ENCODE assay signal across 8 mouse cellular contexts in the genomic region with DNA sequence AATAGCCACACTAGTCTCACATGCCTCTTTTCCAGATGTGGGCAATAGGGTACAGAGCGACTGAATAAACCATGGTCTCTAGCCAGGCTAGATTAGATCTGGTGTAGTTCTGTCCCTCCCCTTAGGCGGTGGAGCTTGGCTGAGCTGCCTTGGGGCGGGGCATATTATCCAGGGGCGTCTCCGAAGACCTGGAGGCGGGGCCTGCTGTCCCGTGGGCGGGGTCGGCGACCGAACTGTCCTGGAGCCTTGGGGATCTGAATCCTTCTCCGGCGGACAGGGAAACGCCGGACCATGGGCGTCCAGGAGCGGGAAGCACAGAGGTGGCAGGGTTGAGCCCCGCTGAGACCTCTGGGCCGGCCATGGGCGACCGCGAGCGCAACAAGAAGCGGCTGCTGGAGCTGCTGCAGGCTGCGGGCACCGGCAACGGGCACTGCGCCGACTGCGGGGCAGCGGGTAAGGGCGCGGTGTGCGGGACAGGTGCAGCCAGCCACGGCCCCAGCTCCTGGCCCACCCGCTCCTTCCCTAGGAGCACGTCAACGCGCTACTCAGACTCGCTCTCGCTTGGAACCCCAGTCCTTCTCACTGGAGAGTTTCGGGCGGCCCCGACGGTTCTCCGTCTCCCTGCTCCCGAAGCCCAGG. TPM values are rescaled to one million over a fixed set of nuclear protein-coding genes. Genes with fewer than 3 reads are reported as not detected.
DNase-seq lines count a peak whose midpoint lies in the region; ATAC-seq and TF ChIP-seq lines count a peak whose summit lies in the region.

Adap2 (plus strand) TSS at position 249 of the 639 bp plus-strand sequence.

- H3K36me3 ChIP-seq in heart, embryonic 13.5 days = no peaks in the 10 kb centered on the region
- H3K36me3 ChIP-seq in kidney, postnatal 0 days (ENCODE audit: insufficient read depth, low read length) = no peaks in the 10 kb centered on the region
- no peaks in the 10 kb centered on the region for H3K36me3 ChIP-seq in liver, embryonic 11.5 days (ENCODE audit: control insufficient read depth, insufficient read depth, low read length)

- peak; percentile 84 for DNase-seq in layer of hippocampus, adult 11-12 months (ENCODE audit: low spot score)
- no peak for DNase-seq in layer of hippocampus, adult 9-10 months (ENCODE audit: low spot score)
- peak; percentile 34 for DNase-seq in fat pad, adult 2 months (ENCODE audit: extremely low read depth, low read depth, low spot score)
- peak; percentile 92 for DNase-seq in kidney, postnatal 0 days (ENCODE audit: low spot score)
- peak; percentile 91 for DNase-seq in liver, embryonic 11.5 days (ENCODE audit: low spot score)
- peak; percentile 85 to 87 for DNase-seq in spleen, postnatal 36 days (ENCODE audit: low spot score in 2 of 2)

- 2% methylated on average over 47 of the region's 47 CpGs for WGBS in heart, embryonic 13.5 days
- 1% methylated on average over 43 of the region's 47 CpGs for WGBS in kidney, postnatal 0 days
- 2% methylated on average over 43 of the region's 47 CpGs for WGBS in liver, embryonic 11.5 days

- H3K4me3 ChIP-seq in heart, embryonic 13.5 days = peak within 1 kb of the TSS; percentile 67
- peak within 1 kb of the TSS; percentile 54 for H3K4me3 ChIP-seq in kidney, postnatal 0 days (replicated peaks; ENCODE audit: low read depth, low read length)
- peak within 1 kb of the TSS; percentile 62 for H3K4me3 ChIP-seq in liver, embryonic 11.5 days (ENCODE audit: low read depth, low read length)

- H3K9me3 ChIP-seq in heart, embryonic 13.5 days = no peaks in the 10 kb centered on the region
- H3K9me3 ChIP-seq in kidney, postnatal 0 days (replicated peaks; ENCODE audit: low read length) = no peaks in the 10 kb centered on the region
- no peaks in the 10 kb centered on the region for H3K9me3 ChIP-seq in liver, embryonic 11.5 days (ENCODE audit: control insufficient read depth, low read length)

- H3K9ac ChIP-seq in heart, embryonic 13.5 days = peak within 1 kb of the TSS; percentile 80
- peak within 1 kb of the TSS; percentile 51 for H3K9ac ChIP-seq in kidney, postnatal 0 days (ENCODE audit: low read depth, low read length)
- H3K9ac ChIP-seq in liver, embryonic 11.5 days (ENCODE audit: low read depth, low read length) = peak within 1 kb of the TSS; percentile 36

- TF ChIP-seq CTCF in kidney, postnatal 0 days (IDR thresholded peaks at IDR 0.05; ENCODE audit: low read depth) = no peak

- no peak within 1 kb of the TSS for H3K27ac ChIP-seq in heart, embryonic 13.5 days (replicated peaks)
- no peak within 1 kb of the TSS for H3K27ac ChIP-seq in kidney, postnatal 0 days
- no peak within 1 kb of the TSS for H3K27ac ChIP-seq in liver, embryonic 11.5 days (ENCODE audit: low read depth, low read length)

- ATAC-seq in heart, embryonic 13.5 days (ENCODE audit: extremely low read depth, insufficient number of reproducible peaks, low FRiP score, low TSS enrichment) = peak; percentile 80
- peak; percentile 91 for ATAC-seq in kidney, postnatal 0 days (replicated peaks; ENCODE audit: low FRiP score, low read depth)
- peak; percentile 95 for ATAC-seq in liver, embryonic 11.5 days (replicated peaks; ENCODE audit: low FRiP score)
- ATAC-seq in monocyte, adult 5-6 weeks (replicated peaks; ENCODE audit: insufficient number of reproducible peaks, low FRiP score, low TSS enrichment, poor library complexity, severe bottlenecking) = peak; percentile 90

- H3K27me3 ChIP-seq in heart, embryonic 13.5 days (replicated peaks) = peaks cover 67% of the 10 kb centered on the region
- no peaks in the 10 kb centered on the region for H3K27me3 ChIP-seq in kidney, postnatal 0 days (ENCODE audit: insufficient read depth, low read length)
- peaks cover 23% of the 10 kb centered on the region for H3K27me3 ChIP-seq in liver, embryonic 11.5 days (replicated peaks; ENCODE audit: control insufficient read depth, insufficient read depth, low read length)

- H3K4me1 ChIP-seq in heart, embryonic 13.5 days = peaks cover 12% of the 10 kb centered on the region; the same call in 1 of the 2 replicates
- 0 out of 2 replicates have a peak, but pooled peaks cover 12% of the 10 kb centered on the region for H3K4me1 ChIP-seq in kidney, postnatal 0 days (replicated peaks; ENCODE audit: insufficient read depth, low read length)
- peaks cover 6% of the 10 kb centered on the region; the same call in 1 of the 2 replicates for H3K4me1 ChIP-seq in liver, embryonic 11.5 days (replicated peaks; ENCODE audit: control insufficient read depth, insufficient read depth, low read length)

- H3K4me2 ChIP-seq in heart, embryonic 13.5 days = peak within 1 kb of the TSS; percentile 90
- H3K4me2 ChIP-seq in kidney, postnatal 0 days (ENCODE audit: low read length) = peak within 1 kb of the TSS; percentile 67
- peak within 1 kb of the TSS; percentile 87 for H3K4me2 ChIP-seq in liver, embryonic 11.5 days

RNA-seq across cellular contexts. Expression of gene Adap2, which starts in this region (rescaled TPM):
- polyA plus RNA-seq in heart, embryonic 13.5 days (2015; fragmentation: Nextera tagmentation; extraction: Ambion mirVana) = 1.2 TPM in 2 replicates
- 3.6 and 4.3 TPM in 2 replicates for polyA plus RNA-seq in kidney, postnatal 0 days (2015; fragmentation: Nextera tagmentation; extraction: Ambion mirVana)
- polyA plus RNA-seq in liver, embryonic 11.5 days (2014; fragmentation: Nextera tagmentation; extraction: Ambion mirVana) = 2.6 and 2.7 TPM in 2 replicates
- total RNA-seq in monocyte, adult 5-6 weeks (2017) = 6.7 to 11.8 TPM (median 8.7 TPM) in 3 replicates
